Mouse (Mus musculus) hematopoietic stem cell, adult 5-6 weeks (primary cell): ENCODE data around the gene Rdh19. TPM values are rescaled to one million over a fixed set of nuclear protein-coding genes. Genes with fewer than 3 reads are reported as not detected.

Experiments used
- ATAC-seq, 2 experiments: fragments of 125-278 bp in 1 of 2; replicated peaks in 1 of 2; 2 replicates each; pipeline ENCODE4 v1.8.0; 2016 to 2017; ENCODE audit warnings: inconsistent platforms in 2 of 2, mild to moderate bottlenecking in 2 of 2, moderate number of reproducible peaks in 2 of 2, low read depth in 1 of 2, moderate TSS enrichment in 1 of 2; ENCODE audit not compliant: low FRiP score in 2 of 2, poor library complexity in 2 of 2, severe bottlenecking in 2 of 2, insufficient read depth in 1 of 2, low TSS enrichment in 1 of 2
- total RNA-seq: library from RNA; stranded (forward); fragments of 172-1452, 232-1000 nt; gene quantifications from 2 replicates; pipeline ENCODE4 v1.2.3, GENCODE M21; 2017

Gene Rdh19
- total RNA-seq, 1 experiment from 2014 or later, result not detected

- no peak for ATAC-seq
These were observed 55.2 kb downstream of the Rdh19 start for GRCm38 (mm10) chr10:127904718-127905446.

- ATAC-seq, result no peak
These were observed 56.4 kb downstream of the Rdh19 start for GRCm38 (mm10) chr10:127906138-127906537.

GRCm38 (mm10) chr10:127907386-127907951, 57.7 kb downstream of the Rdh19 start:
- no peak for ATAC-seq

Other genes with a start within 250 kb of the Rdh19 start
- gene Lrp1, start 228.8 kb upstream of the Rdh19 start, total RNA-seq, result 1.2 and 8.6 TPM in 2 replicates
- gene Stat6, start 206.9 kb upstream of the Rdh19 start, total RNA-seq, result 49.8 and 50.8 TPM in 2 replicates
- 41.8 and 43.0 TPM in 2 replicates for gene Nemp1, start 183.0 kb upstream of the Rdh19 start, total RNA-seq
- gene Nab2, start 181.4 kb upstream of the Rdh19 start, total RNA-seq, result 17.9 and 26.7 TPM in 2 replicates
- gene Myo1a, start 144.8 kb upstream of the Rdh19 start, total RNA-seq, result not detected in 2 replicates
- not detected in 2 replicates for gene Tac2, start 125.5 kb upstream of the Rdh19 start, total RNA-seq
- 5.5 and 6.8 TPM in 2 replicates for gene Zbtb39, start 110.4 kb upstream of the Rdh19 start, total RNA-seq
- gene Gpr182, start 98.2 kb upstream of the Rdh19 start, total RNA-seq, result not detected in 2 replicates
- gene Rdh1, start 90.2 kb upstream of the Rdh19 start, total RNA-seq, result not detected in 2 replicates
- gene Rdh16f1, start 90.1 kb upstream of the Rdh19 start, total RNA-seq, result not detected in 2 replicates
- 0.20 TPM in 1 of 2 replicates, not detected in the other for gene Rdh9, start 73.5 kb upstream of the Rdh19 start, total RNA-seq
- gene Rdh16, start 48.8 kb upstream of the Rdh19 start, total RNA-seq, result not detected in 2 replicates
- not detected in 2 replicates for gene Rdh16f2, start 16.5 kb downstream of the Rdh19 start, total RNA-seq
- gene Rdh7, start 38.9 kb downstream of the Rdh19 start, total RNA-seq, result not detected in 2 replicates
- gene Sdr9c7, start 48.6 kb downstream of the Rdh19 start, total RNA-seq, result not detected in 2 replicates
- not detected in 2 replicates for gene Hsd17b6, start 157.7 kb downstream of the Rdh19 start, total RNA-seq
- gene Prim1, start 165.2 kb downstream of the Rdh19 start, total RNA-seq, result 108 and 113 TPM in 2 replicates
- 2,160 and 2,701 TPM in 2 replicates for gene Naca, start 185.6 kb downstream of the Rdh19 start, total RNA-seq
- gene Ptges3, start 209.0 kb downstream of the Rdh19 start, total RNA-seq, result 249 and 336 TPM in 2 replicates
- 1,271 and 2,840 TPM in 2 replicates for gene Atp5b, start 233.3 kb downstream of the Rdh19 start, total RNA-seq
- gene Baz2a, start 241.6 kb downstream of the Rdh19 start, total RNA-seq, result 17.8 and 23.1 TPM in 2 replicates